Mouse (Mus musculus): ENCODE results near the gene Tas2r137.

- no peak for TF ChIP-seq CTCF (IDR thresholded peaks at IDR 0.05; ENCODE audit: borderline replicate concordance, control insufficient read depth, extremely low read depth, insufficient read depth, low read length, poor library complexity)
- TF ChIP-seq POLR2A (IDR thresholded peaks at IDR 0.05; ENCODE audit: control insufficient read depth, extremely low read depth, insufficient read depth, low read length, poor library complexity): no peak
Observed at GRCm38 (mm10) chr6:40519408-40519807, 28.4 kb downstream of the Tas2r137 start, which contains the start of gene Prss37.

Data from thymus, adult 2 months (tissue).